Mouse (Mus musculus) forelimb bud, embryonic 11.5 days (tissue): ENCODE measurements around the gene C1qtnf6.

Source experiments
- DNase-seq: peaks from one replicate; pipeline ENCODE4 v3.0.0-alpha.2; 2012; ENCODE audit warnings: low read depth, low spot score

Gene C1qtnf6

GRCm38 (mm10) chr15:78518221-78518620 lies 13.0 kb downstream of the C1qtnf6 start:
- DNase-seq = no peak

GRCm38 (mm10) chr15:78515759-78516158 lies 15.5 kb downstream of the C1qtnf6 start:
- no peak for DNase-seq

- peak; percentile 82 for DNase-seq
These were observed 16.6 kb downstream of the C1qtnf6 start for GRCm38 (mm10) chr15:78514393-78515146.

- DNase-seq = no peak
These were observed 18.2 kb downstream of the C1qtnf6 start for GRCm38 (mm10) chr15:78513019-78513418.

GRCm38 (mm10) chr15:78511951-78512350 lies 19.3 kb downstream of the C1qtnf6 start:
- DNase-seq = no peak

- DNase-seq = no peak
These were observed 20.5 kb downstream of the C1qtnf6 start for GRCm38 (mm10) chr15:78510736-78511135.

GRCm38 (mm10) chr15:78510121-78510576 lies 21.1 kb downstream of the C1qtnf6 start:
- no peak for DNase-seq

GRCm38 (mm10) chr15:78509297-78509899 lies 21.8 kb downstream of the C1qtnf6 start:
- peak; percentile 58 for DNase-seq

GRCm38 (mm10) chr15:78508443-78508842 lies 22.8 kb downstream of the C1qtnf6 start:
- no peak for DNase-seq

- DNase-seq = no peak
These were observed 25.7 kb downstream of the C1qtnf6 start for GRCm38 (mm10) chr15:78505541-78505940.

- DNase-seq = no peak
These were observed 26.4 kb downstream of the C1qtnf6 start for GRCm38 (mm10) chr15:78504816-78505215.

- DNase-seq = no peak
These were observed 27.2 kb downstream of the C1qtnf6 start for GRCm38 (mm10) chr15:78504013-78504412.

GRCm38 (mm10) chr15:78502437-78503132 lies 28.6 kb downstream of the C1qtnf6 start:
- no peak for DNase-seq

- no peak for DNase-seq
These were observed 36.2 kb downstream of the C1qtnf6 start, which contains the start of gene Il2rb for GRCm38 (mm10) chr15:78494968-78495406. Gene Il2rb, minus strand, starts transcription at chr15:78495271.

- no peak for DNase-seq
These were observed 37.7 kb downstream of the C1qtnf6 start for GRCm38 (mm10) chr15:78493401-78494010.

- DNase-seq = no peak
These were observed 39.9 kb downstream of the C1qtnf6 start for GRCm38 (mm10) chr15:78491301-78491700.

GRCm38 (mm10) chr15:78489906-78490305 lies 41.3 kb downstream of the C1qtnf6 start:
- DNase-seq = peak; percentile 49

- no peak for DNase-seq
These were observed 42.0 kb downstream of the C1qtnf6 start for GRCm38 (mm10) chr15:78489248-78489647.

- DNase-seq = no peak
These were observed 44.1 kb downstream of the C1qtnf6 start for GRCm38 (mm10) chr15:78487066-78487465.

GRCm38 (mm10) chr15:78486564-78486963 lies 44.7 kb downstream of the C1qtnf6 start:
- DNase-seq = no peak

- no peak for DNase-seq
These were observed 47.9 kb downstream of the C1qtnf6 start for GRCm38 (mm10) chr15:78483311-78483710.

- no peak for DNase-seq
These were observed 48.7 kb downstream of the C1qtnf6 start for GRCm38 (mm10) chr15:78482518-78482917.
